Mouse (Mus musculus) olfactory bulb, adult 2 months (tissue): ENCODE results near the gene Dennd1a.

Experiments used
- CTCF ChIP-seq: fragments of 200-500 bp; IDR thresholded peaks from 2 replicates; pipeline ENCODE4 v1.5.1; 2012; ENCODE audit warnings: low read depth, mild to moderate bottlenecking, low read length, moderate library complexity; ENCODE audit not compliant: insufficient read depth
- POLR2A ChIP-seq: fragments of 200-500 bp; IDR thresholded peaks from 2 replicates; pipeline ENCODE4 v1.6.1; 2012; ENCODE audit warnings: mild to moderate bottlenecking, low read depth, low read length, moderate library complexity; ENCODE audit not compliant: insufficient read depth

DNA sequence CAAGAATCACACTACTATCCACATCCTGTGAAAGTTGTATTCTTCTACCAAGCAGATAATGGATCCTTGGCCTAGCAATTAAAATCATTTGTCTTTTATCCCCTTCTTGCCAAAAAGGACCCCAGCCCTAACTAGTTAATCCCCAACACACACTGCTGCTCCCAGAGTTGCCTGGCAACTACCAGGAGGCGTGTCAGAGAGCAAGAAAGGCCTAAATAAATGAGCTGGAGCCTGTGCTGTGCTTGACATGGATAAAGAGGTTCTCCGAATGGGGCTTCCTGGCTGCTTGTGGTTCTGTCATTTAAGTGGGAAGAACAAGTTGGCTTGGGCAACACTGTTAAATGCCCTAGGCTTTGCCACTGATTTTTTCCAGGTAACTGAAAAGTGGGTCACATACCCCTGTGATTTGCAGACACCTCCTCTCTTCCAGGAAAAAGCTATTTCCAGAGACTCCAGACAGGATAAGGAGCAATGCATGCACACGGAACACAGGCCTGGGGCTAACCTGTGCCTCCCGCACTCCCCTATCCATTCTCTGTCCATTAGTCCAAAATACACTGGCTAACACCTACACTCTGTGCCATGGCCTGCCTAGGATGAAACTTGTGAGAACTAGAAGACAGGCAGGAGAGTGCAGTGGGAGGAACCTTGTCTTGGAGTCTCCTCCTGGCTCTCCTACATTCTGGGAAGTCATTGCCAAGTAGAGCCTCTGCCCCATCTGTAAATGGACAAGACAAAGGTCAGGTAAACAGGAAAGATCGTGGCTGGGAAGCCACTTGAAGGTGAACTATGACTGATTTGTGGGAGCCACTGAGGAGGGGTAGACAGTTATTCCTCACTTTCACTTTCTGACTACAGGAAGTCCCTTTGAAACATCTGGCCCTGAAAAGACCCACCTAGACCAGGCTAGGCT, 355.9 kb downstream of the Dennd1a start:
- TF ChIP-seq CTCF (no peak), POLR2A (no peak)
